Mouse (Mus musculus): ENCODE measurements around the gene Abl2. TPM values are rescaled to one million over a fixed set of nuclear protein-coding genes. Genes with fewer than 3 reads are reported as not detected.

Gene Abl2
- total and polyA plus RNA-seq, 2 experiments: 2.6 to 3.2 TPM

- WGBS: 48% methylated on average over 1 of the region's 1 CpGs
- Histone ChIP-seq H3K79me2 (ENCODE audit: control insufficient read depth, insufficient read depth, low read length) (peaks cover 39% of the 10 kb centered on the region), H3K4me1 (ENCODE audit: control insufficient read depth, insufficient read depth, low read length) (no peaks in the 10 kb centered on the region), H3K27me3 (ENCODE audit: control insufficient read depth, insufficient read depth, low read length) (no peaks in the 10 kb centered on the region), H3K4me3 (ENCODE audit: insufficient read depth, low read depth, low read length) (no peak overlapping the region), H3K27ac (replicated peaks; ENCODE audit: insufficient read depth, low read depth, low read length) (no peak overlapping the region), H3K9ac (ENCODE audit: low read depth, low read length) (no peak overlapping the region), H3K36me3 (ENCODE audit: control insufficient read depth, insufficient read depth, low read length) (no peaks in the 10 kb centered on the region)
- TF ChIP-seq CTCF (IDR thresholded peaks at IDR 0.05; ENCODE audit: low read depth, low read length): no peak
- TF ChIP-seq POLR2A (IDR thresholded peaks at IDR 0.05; ENCODE audit: extremely low read depth, insufficient read depth, low read length): no peak
- no peak for DNase-seq (ENCODE audit: extremely low read depth, low read depth, low spot score)
These were observed 31.8 kb downstream of the Abl2 start for GRCm38 (mm10) chr1:156590357-156590756.

- no peaks in the 10 kb centered on the region for H3K27me3 ChIP-seq (ENCODE audit: control insufficient read depth, insufficient read depth, low read length)
- WGBS: 85% methylated on average over 5 of the region's 5 CpGs
- H3K36me3 ChIP-seq (ENCODE audit: control insufficient read depth, insufficient read depth, low read length): no peaks in the 10 kb centered on the region
- H3K4me1 ChIP-seq (ENCODE audit: control insufficient read depth, insufficient read depth, low read length): no peaks in the 10 kb centered on the region
- H3K79me2 ChIP-seq (ENCODE audit: control insufficient read depth, insufficient read depth, low read length): peaks cover 33% of the 10 kb centered on the region; the same call in 1 of the 2 replicates
- no peak overlapping the region for H3K9ac ChIP-seq (ENCODE audit: low read depth, low read length)
- no peak overlapping the region for H3K4me3 ChIP-seq (ENCODE audit: insufficient read depth, low read depth, low read length)
- no peak overlapping the region for H3K27ac ChIP-seq (replicated peaks; ENCODE audit: insufficient read depth, low read depth, low read length)
- DNase-seq (ENCODE audit: extremely low read depth, low read depth, low spot score): no peak
- TF ChIP-seq POLR2A (IDR thresholded peaks at IDR 0.05; ENCODE audit: extremely low read depth, insufficient read depth, low read length) (no peak), CTCF (IDR thresholded peaks at IDR 0.05; ENCODE audit: low read depth, low read length) (no peak)
These were observed 34.7 kb downstream of the Abl2 start for GRCm38 (mm10) chr1:156593267-156593666.

GRCm38 (mm10) chr1:156597089-156597488 is 38.5 kb downstream of the Abl2 start:
- no peak overlapping the region for H3K4me3 ChIP-seq (ENCODE audit: insufficient read depth, low read depth, low read length)
- no peak overlapping the region for H3K9ac ChIP-seq (ENCODE audit: low read depth, low read length)
- DNase-seq (ENCODE audit: extremely low read depth, low read depth, low spot score): no peak
- TF ChIP-seq POLR2A (IDR thresholded peaks at IDR 0.05; ENCODE audit: extremely low read depth, insufficient read depth, low read length) (no peak), CTCF (IDR thresholded peaks at IDR 0.05; ENCODE audit: low read depth, low read length) (no peak)
- no peaks in the 10 kb centered on the region for H3K4me1 ChIP-seq (ENCODE audit: control insufficient read depth, insufficient read depth, low read length)
- H3K36me3 ChIP-seq (ENCODE audit: control insufficient read depth, insufficient read depth, low read length): no peaks in the 10 kb centered on the region
- peaks cover 12% of the 10 kb centered on the region; the same call in 1 of the 2 replicates for H3K79me2 ChIP-seq (ENCODE audit: control insufficient read depth, insufficient read depth, low read length)
- H3K27me3 ChIP-seq (ENCODE audit: control insufficient read depth, insufficient read depth, low read length): no peaks in the 10 kb centered on the region
- 97% methylated on average over 4 of the region's 4 CpGs for WGBS
- H3K27ac ChIP-seq (replicated peaks; ENCODE audit: insufficient read depth, low read depth, low read length): no peak overlapping the region

- Histone ChIP-seq H3K79me2 (ENCODE audit: control insufficient read depth, insufficient read depth, low read length) (peaks cover 15% of the 10 kb centered on the region), H3K9ac (ENCODE audit: low read depth, low read length) (no peak overlapping the region), H3K4me3 (ENCODE audit: insufficient read depth, low read depth, low read length) (no peak overlapping the region), H3K27ac (replicated peaks; ENCODE audit: insufficient read depth, low read depth, low read length) (no peak overlapping the region), H3K27me3 (ENCODE audit: control insufficient read depth, insufficient read depth, low read length) (no peaks in the 10 kb centered on the region), H3K36me3 (ENCODE audit: control insufficient read depth, insufficient read depth, low read length) (no peaks in the 10 kb centered on the region), H3K4me1 (ENCODE audit: control insufficient read depth, insufficient read depth, low read length) (no peaks in the 10 kb centered on the region; the same call in 1 of the 2 replicates)
- TF ChIP-seq CTCF (IDR thresholded peaks at IDR 0.05; ENCODE audit: low read depth, low read length) (no peak), POLR2A (IDR thresholded peaks at IDR 0.05; ENCODE audit: extremely low read depth, insufficient read depth, low read length) (no peak)
- WGBS: 82% methylated on average over 3 of the region's 3 CpGs
- DNase-seq (ENCODE audit: extremely low read depth, low read depth, low spot score): no peak
These were observed 44.0 kb downstream of the Abl2 start for GRCm38 (mm10) chr1:156602545-156602944.

- Histone ChIP-seq H3K9ac (ENCODE audit: low read depth, low read length) (no peak overlapping the region), H3K79me2 (ENCODE audit: control insufficient read depth, insufficient read depth, low read length) (peaks cover 21% of the 10 kb centered on the region), H3K4me3 (ENCODE audit: insufficient read depth, low read depth, low read length) (no peak overlapping the region), H3K27ac (replicated peaks; ENCODE audit: insufficient read depth, low read depth, low read length) (no peak overlapping the region), H3K4me1 (ENCODE audit: control insufficient read depth, insufficient read depth, low read length) (no peaks in the 10 kb centered on the region; the same call in 1 of the 2 replicates), H3K27me3 (ENCODE audit: control insufficient read depth, insufficient read depth, low read length) (no peaks in the 10 kb centered on the region), H3K36me3 (ENCODE audit: control insufficient read depth, insufficient read depth, low read length) (no peaks in the 10 kb centered on the region)
- peak; percentile 41 for DNase-seq (ENCODE audit: extremely low read depth, low read depth, low spot score)
- WGBS: 61% methylated on average over 12 of the region's 12 CpGs
- TF ChIP-seq CTCF (IDR thresholded peaks at IDR 0.05; ENCODE audit: low read depth, low read length) (no peak), POLR2A (IDR thresholded peaks at IDR 0.05; ENCODE audit: extremely low read depth, insufficient read depth, low read length) (no peak)
These were observed 46.7 kb downstream of the Abl2 start for GRCm38 (mm10) chr1:156605094-156605866.

GRCm38 (mm10) chr1:156605940-156606339 is 47.4 kb downstream of the Abl2 start:
- peaks cover 21% of the 10 kb centered on the region for H3K79me2 ChIP-seq (ENCODE audit: control insufficient read depth, insufficient read depth, low read length)
- 73% methylated on average over 2 of the region's 2 CpGs for WGBS
- H3K4me1 ChIP-seq (ENCODE audit: control insufficient read depth, insufficient read depth, low read length): no peaks in the 10 kb centered on the region; the same call in 1 of the 2 replicates
- no peaks in the 10 kb centered on the region for H3K27me3 ChIP-seq (ENCODE audit: control insufficient read depth, insufficient read depth, low read length)
- no peak overlapping the region for H3K27ac ChIP-seq (replicated peaks; ENCODE audit: insufficient read depth, low read depth, low read length)
- no peaks in the 10 kb centered on the region for H3K36me3 ChIP-seq (ENCODE audit: control insufficient read depth, insufficient read depth, low read length)
- no peak overlapping the region for H3K9ac ChIP-seq (ENCODE audit: low read depth, low read length)
- DNase-seq (ENCODE audit: extremely low read depth, low read depth, low spot score): no peak
- no peak for TF ChIP-seq CTCF (IDR thresholded peaks at IDR 0.05; ENCODE audit: low read depth, low read length)
- TF ChIP-seq POLR2A (IDR thresholded peaks at IDR 0.05; ENCODE audit: extremely low read depth, insufficient read depth, low read length): no peak
- H3K4me3 ChIP-seq (ENCODE audit: insufficient read depth, low read depth, low read length): no peak overlapping the region

Data from liver, adult 2 months (tissue).